ENCODE assay signal across 8 mouse cellular contexts in the genomic region with DNA sequence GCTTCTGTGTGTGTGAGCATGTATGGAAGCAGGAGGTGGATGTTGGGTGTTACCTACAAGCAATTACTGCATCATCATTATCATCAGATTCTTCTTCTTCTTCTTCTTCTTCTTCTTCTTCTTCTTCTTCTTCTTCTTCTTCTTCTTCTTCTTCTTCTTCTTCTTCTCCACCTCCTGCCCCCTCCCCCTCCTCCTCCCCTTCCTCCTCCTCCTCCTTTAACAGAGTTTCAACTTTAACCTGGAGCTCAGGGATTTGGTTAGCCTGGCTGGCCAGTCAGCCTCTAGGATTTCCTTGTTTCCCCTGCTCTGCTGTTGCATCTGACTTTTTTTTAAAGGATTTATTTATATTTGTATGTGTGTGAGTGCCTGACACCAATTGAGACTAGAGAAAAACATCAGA. TPM values are rescaled to one million over a fixed set of nuclear protein-coding genes. Genes with fewer than 3 reads are reported as not detected.
DNase-seq lines count a peak whose midpoint lies in the region; ATAC-seq lines count a peak whose summit lies in the region.

A gene (minus strand): TSS at position 101 of the 400 bp plus-strand sequence.

- intact Hi-C loops in heart, postnatal 25 days (cut with DNase I) = no loop called here

- H3K4me3 ChIP-seq in heart, embryonic 11.5 days (ENCODE audit: low read depth, low read length) = no peak within 1 kb of the TSS
- H3K4me3 ChIP-seq in heart, embryonic 16.5 days (ENCODE audit: low read length) = no peak within 1 kb of the TSS
- H3K4me3 ChIP-seq in limb, embryonic 11.5 days (ENCODE audit: low read depth, low read length) = no peak within 1 kb of the TSS

- no peak within 1 kb of the TSS for H3K27ac ChIP-seq in heart, embryonic 11.5 days (ENCODE audit: low read depth, low read length)
- H3K27ac ChIP-seq in heart, embryonic 16.5 days (ENCODE audit: low read length) = no peak within 1 kb of the TSS
- H3K27ac ChIP-seq in limb, embryonic 11.5 days (replicated peaks; ENCODE audit: low read depth, low read length) = no peak within 1 kb of the TSS

- H3K36me3 ChIP-seq in heart, embryonic 11.5 days (ENCODE audit: control insufficient read depth, insufficient read depth, low read length) = no peaks in the 10 kb centered on the region
- H3K36me3 ChIP-seq in heart, embryonic 16.5 days (ENCODE audit: control insufficient read depth, insufficient read depth) = no peaks in the 10 kb centered on the region
- no peaks in the 10 kb centered on the region for H3K36me3 ChIP-seq in limb, embryonic 11.5 days (ENCODE audit: control insufficient read depth, insufficient read depth, low read length)

- no peaks in the 10 kb centered on the region for H3K4me1 ChIP-seq in heart, embryonic 11.5 days (ENCODE audit: control insufficient read depth, insufficient read depth, low read length)
- peaks cover 5% of the 10 kb centered on the region for H3K4me1 ChIP-seq in heart, embryonic 16.5 days (ENCODE audit: control insufficient read depth, insufficient read depth, low read length)
- no peaks in the 10 kb centered on the region for H3K4me1 ChIP-seq in limb, embryonic 11.5 days (ENCODE audit: control insufficient read depth, insufficient read depth, low read length)

- ATAC-seq in heart, embryonic 11.5 days (replicated peaks; ENCODE audit: insufficient number of reproducible peaks, low FRiP score, low TSS enrichment) = no peak
- ATAC-seq in heart, embryonic 16.5 days (replicated peaks; ENCODE audit: extremely low read depth, insufficient read depth, low FRiP score) = no peak
- ATAC-seq in limb, embryonic 11.5 days (ENCODE audit: insufficient number of reproducible peaks, low FRiP score, low TSS enrichment, low read depth) = no peak
- ATAC-seq in neutrophil, adult 5-6 weeks (ENCODE audit: extremely low read depth, insufficient number of reproducible peaks, low FRiP score, poor library complexity, severe bottlenecking) = no peak

- no peak within 1 kb of the TSS for H3K4me2 ChIP-seq in heart, embryonic 11.5 days
- H3K4me2 ChIP-seq in heart, embryonic 16.5 days (ENCODE audit: low read depth, low read length) = no peak within 1 kb of the TSS
- H3K4me2 ChIP-seq in limb, embryonic 11.5 days (ENCODE audit: low read depth, severe bottlenecking) = no peak within 1 kb of the TSS

- DNase-seq in heart, postnatal 25 days (ENCODE audit: low spot score) = no peak
- DNase-seq in adrenal gland, adult 2 months = no peak
- DNase-seq in limb, embryonic 11.5 days (ENCODE audit: low spot score) = no peak
- no peak for DNase-seq in kidney, postnatal 14 days
- no peak for DNase-seq in urinary bladder, adult 18-20 months (ENCODE audit: low spot score in 2 of 2)

- H3K9ac ChIP-seq in heart, embryonic 11.5 days (ENCODE audit: low read depth, low read length) = no peak within 1 kb of the TSS
- no peak within 1 kb of the TSS for H3K9ac ChIP-seq in heart, embryonic 16.5 days (ENCODE audit: low read length)
- H3K9ac ChIP-seq in limb, embryonic 11.5 days (ENCODE audit: low read length) = no peak within 1 kb of the TSS

- no peaks in the 10 kb centered on the region for H3K27me3 ChIP-seq in heart, embryonic 11.5 days (ENCODE audit: control insufficient read depth, insufficient read depth, low read length)
- no peaks in the 10 kb centered on the region for H3K27me3 ChIP-seq in heart, embryonic 16.5 days (ENCODE audit: control insufficient read depth, insufficient read depth, low read length)
- no peaks in the 10 kb centered on the region for H3K27me3 ChIP-seq in limb, embryonic 11.5 days (ENCODE audit: control insufficient read depth, insufficient read depth, low read length)

- H3K9me3 ChIP-seq in heart, embryonic 11.5 days (replicated peaks; ENCODE audit: control insufficient read depth, low read length) = no peaks in the 10 kb centered on the region
- H3K9me3 ChIP-seq in heart, embryonic 16.5 days (replicated peaks; ENCODE audit: control insufficient read depth, low read length) = no peaks in the 10 kb centered on the region
- no peaks in the 10 kb centered on the region for H3K9me3 ChIP-seq in limb, embryonic 11.5 days (ENCODE audit: control insufficient read depth, low read length)

RNA-seq across cellular contexts. Expression of the gene that starts here (rescaled TPM):
- 49.4 and 50.4 TPM in 2 replicates for polyA plus RNA-seq in heart, embryonic 11.5 days (2014; fragmentation: Nextera tagmentation; extraction: Ambion mirVana)
- 10 to 100 TPM in 1 of 2 experiments, 1 to 10 TPM in 1; 9.3 to 10.9 TPM for total RNA-seq in heart, postnatal 25 days (2021)
- 10 to 100 TPM; 16.1 to 18.0 TPM for total RNA-seq in adrenal gland, adult 2 months (2021)
- polyA plus RNA-seq in adrenal gland, adult 2 months (2012; rRNA removed) = 5.0 and 6.7 TPM in 2 replicates
- 39.8 and 44.0 TPM in 2 replicates for polyA plus RNA-seq in heart, embryonic 16.5 days (2015; fragmentation: Nextera tagmentation; extraction: Ambion mirVana)
- polyA plus RNA-seq in limb, embryonic 11.5 days (2014; fragmentation: Nextera tagmentation; extraction: Ambion mirVana) = 84.6 and 91.9 TPM in 2 replicates
- 30.2 and 44.9 TPM in 2 replicates for total RNA-seq in neutrophil, adult 5-6 weeks (2017)
